Mouse (Mus musculus): ENCODE results near the gene Yrdc.

DNA sequence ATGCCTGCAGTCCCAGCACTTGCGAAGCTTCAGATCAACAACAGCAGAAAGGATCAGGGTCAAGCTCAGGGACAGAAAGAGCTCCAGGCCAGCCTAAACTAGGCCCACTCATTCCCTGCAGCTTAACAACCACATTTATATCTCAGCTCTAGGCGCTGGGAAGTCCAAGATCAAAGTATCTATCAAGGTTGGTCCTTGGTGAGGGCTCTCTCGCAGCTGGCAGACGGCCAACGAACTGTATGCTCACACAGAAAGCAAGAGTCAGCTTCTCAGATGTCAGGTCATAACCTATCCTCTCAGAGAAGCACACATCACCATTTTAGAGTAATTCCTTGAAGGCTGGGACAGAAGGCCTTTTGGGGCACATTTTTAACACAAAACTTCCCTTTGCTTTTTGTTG lies 7.9 kb downstream of the Yrdc start:
- TF ChIP-seq CTCF (IDR thresholded peaks at IDR 0.05; ENCODE audit: extremely low read depth, insufficient read depth, insufficient read length, insufficient replicate concordance) (no peak), POLR2A (IDR thresholded peaks at IDR 0.05; ENCODE audit: low read depth, low read length) (no peak)
